Mouse (Mus musculus) limb, embryonic 14.5 days (tissue): ENCODE measurements around the gene Lhpp. TPM values are rescaled to one million over a fixed set of nuclear protein-coding genes. Genes with fewer than 3 reads are reported as not detected.

ENCODE experiments used
- ATAC-seq: fragments of 200-750 bp; cut with Nextera tagmentation; 2 replicates; pipeline ENCODE4 v1.8.0; 2017; ENCODE audit warnings: low read depth, moderate number of reproducible peaks, moderate TSS enrichment; ENCODE audit not compliant: low FRiP score
- DNase-seq: peaks from one replicate; pipeline ENCODE4 v3.0.0-alpha.2; 2015; ENCODE audit warnings: low spot score
- H3K27ac ChIP-seq: fragments of 300-500 bp; sonication (generic); replicated peaks from 2 replicates; pipeline ENCODE4 v1.5.1; 2014; ENCODE audit warnings: low read depth, mild to moderate bottlenecking, low read length, moderate library complexity, mixed read lengths
- H3K27me3 ChIP-seq: fragments of 300-500 bp; sonication (generic); 2 replicates; pipeline ENCODE4 v1.6.1; 2014; ENCODE audit warnings: low read length, mixed read lengths; ENCODE audit not compliant: control insufficient read depth, insufficient read depth
- H3K36me3 ChIP-seq: fragments of 300-500 bp; sonication (generic); 2 replicates; pipeline ENCODE4 v1.6.1; 2014; ENCODE audit warnings: mild to moderate bottlenecking, low read length, moderate library complexity, mixed read lengths; ENCODE audit not compliant: control insufficient read depth, insufficient read depth
- H3K4me1 ChIP-seq: fragments of 300-500 bp; sonication (generic); 2 replicates; pipeline ENCODE4 v1.6.1; 2014; ENCODE audit warnings: antibody characterized with exemption, low read length, mixed read lengths; ENCODE audit not compliant: control insufficient read depth, insufficient read depth
- H3K4me2 ChIP-seq: fragments of 300-500 bp; sonication (generic); replicated peaks from 2 replicates; pipeline ENCODE4 v1.6.1; 2014; ENCODE audit warnings: low read depth, mild to moderate bottlenecking, low read length, moderate library complexity; ENCODE audit not compliant: severe bottlenecking
- H3K4me3 ChIP-seq: fragments of 300-500 bp; sonication (generic); replicated peaks from 2 replicates; pipeline ENCODE4 v1.5.1; 2014; ENCODE audit warnings: low read length
- H3K9ac ChIP-seq: fragments of 300-500 bp; sonication (generic); 2 replicates; pipeline ENCODE4 v1.6.1; 2014; ENCODE audit warnings: mild to moderate bottlenecking, low read depth, low read length, moderate library complexity; ENCODE audit not compliant: severe bottlenecking
- H3K9me3 ChIP-seq: fragments of 300-500 bp; sonication (generic); 2 replicates; pipeline ENCODE4 v1.6.1; 2016; ENCODE audit warnings: low read length; ENCODE audit not compliant: control insufficient read depth
- POLR2A ChIP-seq: fragments of 200-500 bp; IDR thresholded peaks from 2 replicates; pipeline ENCODE4 v1.8.0; 2012; ENCODE audit warnings: inconsistent platforms, mild to moderate bottlenecking, moderate library complexity, borderline replicate concordance; ENCODE audit not compliant: insufficient read depth, insufficient read length; ENCODE audit errors: extremely low read depth
- WGBS: fragments of 180-500 bp; shearing (Covaris S2); extraction: QIAGEN DNeasy Blood & Tissue Kit; methylation state at CpG from one replicate; pipeline ENCODE4 v1.1.7; 2014; 5-methylcytosine and 5-hydroxymethylcytosine counted together
- polyA plus RNA-seq, 2 experiments: library from polyadenylated mRNA; depleted of rRNA in 1 of 2; stranded (reverse) in 1 of 2; unstranded in 1 of 2; fragments of >200 nt; fragmentation: Nextera tagmentation in 1 of 2; extraction: Ambion mirVana in 1 of 2; gene quantifications; 2 replicates each; pipeline versions ENCODE4 v1.2.1 to v1.2.3; 2012 to 2014

Lhpp gene
- polyA plus RNA-seq, 2 experiments, result 20.9 to 22.5 TPM

DNA sequence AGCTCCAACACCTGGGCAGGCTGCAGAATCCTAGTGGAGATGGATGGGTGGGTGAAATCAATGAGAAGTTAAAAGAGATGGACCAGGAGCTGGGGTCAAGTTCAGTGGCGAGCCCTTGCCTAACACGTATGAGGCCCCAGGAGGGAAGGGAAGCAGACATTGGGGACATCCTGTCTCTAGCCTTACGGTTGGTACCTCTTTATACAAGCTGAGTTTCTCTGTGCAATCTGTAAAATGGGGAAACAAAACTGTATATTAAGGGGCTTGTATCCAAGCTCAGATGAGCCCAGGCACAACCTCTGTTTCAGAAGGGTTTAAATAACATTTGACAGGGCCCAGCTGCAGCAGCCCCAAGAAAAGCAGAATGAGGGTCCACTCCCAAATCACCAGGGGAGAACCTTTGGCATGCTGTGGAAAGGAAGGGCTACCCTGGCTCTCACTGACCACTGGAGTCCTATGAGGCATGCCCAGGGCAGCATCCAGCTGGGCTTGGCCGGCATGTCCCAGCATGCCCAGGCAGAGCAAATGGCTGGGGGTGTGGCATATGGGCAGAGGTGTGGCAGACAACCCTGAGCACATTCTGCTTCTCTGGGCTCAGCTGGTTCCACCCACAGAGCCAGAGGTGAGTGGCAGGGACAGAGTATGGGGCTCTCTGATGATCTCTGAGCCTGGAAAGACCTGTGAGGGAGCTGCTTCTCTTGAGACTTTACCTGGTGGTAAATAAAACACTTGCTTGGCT lies 118.8 kb downstream of the Lhpp start:
- WGBS, result 66% methylated on average over 4 of the region's 4 CpGs
- Histone ChIP-seq H3K4me3 (no peak overlapping the region), H3K9me3 (no peaks in the 10 kb centered on the region), H3K27ac (no peak overlapping the region), H3K36me3 (peaks cover 6% of the 10 kb centered on the region; the same call in 1 of the 2 replicates), H3K4me2 (no peak overlapping the region), H3K27me3 (no peaks in the 10 kb centered on the region), H3K9ac (no peak overlapping the region), H3K4me1 (no peaks in the 10 kb centered on the region)
- DNase-seq (no peak), ATAC-seq (no peak)
- no peak for TF ChIP-seq POLR2A

DNA sequence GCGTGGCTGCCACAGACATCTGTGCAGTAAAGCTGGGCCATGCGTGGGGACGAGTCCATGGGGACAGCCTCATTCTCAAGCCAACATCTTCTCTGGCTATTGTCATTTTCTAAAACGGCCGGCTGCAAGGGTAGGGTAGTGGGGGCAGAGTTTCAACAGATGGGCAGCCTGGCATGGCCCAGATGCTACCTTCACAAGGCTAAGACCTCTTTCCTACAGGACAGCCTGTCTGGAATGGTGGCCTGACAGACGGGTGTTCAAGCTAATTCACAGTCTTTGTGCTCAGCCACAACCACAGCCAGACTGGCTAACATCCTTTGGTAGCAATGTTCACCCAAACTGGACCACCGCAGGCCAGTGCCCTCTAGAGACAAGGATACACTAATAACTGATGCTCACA lies 120.1 kb downstream of the Lhpp start:
- no peak overlapping the region for H3K27ac ChIP-seq
- TF ChIP-seq POLR2A, result no peak
- H3K4me2 ChIP-seq, result no peak overlapping the region
- 83% methylated on average over 7 of the region's 7 CpGs for WGBS
- DNase-seq (no peak), ATAC-seq (no peak)
- H3K4me3 ChIP-seq, result no peak overlapping the region
- no peaks in the 10 kb centered on the region for H3K9me3 ChIP-seq
- H3K4me1 ChIP-seq, result peaks cover 2% of the 10 kb centered on the region; the same call in 1 of the 2 replicates
- H3K27me3 ChIP-seq, result no peaks in the 10 kb centered on the region
- H3K36me3 ChIP-seq, result peaks cover 12% of the 10 kb centered on the region; the same call in 1 of the 2 replicates
- H3K9ac ChIP-seq, result no peak overlapping the region

DNA sequence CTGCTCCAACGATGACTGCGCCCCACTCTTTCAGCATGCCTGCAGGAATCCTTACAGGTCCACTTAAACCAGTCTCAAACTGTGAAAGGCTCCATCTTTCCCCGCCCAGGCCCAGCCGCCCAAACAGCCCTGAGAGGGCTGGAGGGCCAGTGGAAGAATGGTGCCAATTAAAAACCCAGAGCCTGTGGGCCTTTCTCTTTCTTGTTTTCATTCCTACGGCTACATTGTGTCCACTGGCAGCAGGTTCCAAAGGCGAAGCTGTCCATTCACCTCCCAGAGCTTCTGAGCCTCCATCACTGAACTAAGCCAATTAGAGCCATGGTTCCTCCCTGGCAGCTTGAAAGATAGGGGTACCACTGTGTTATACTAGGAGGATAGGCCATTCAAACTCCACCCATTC lies 121.1 kb downstream of the Lhpp start:
- Histone ChIP-seq H3K4me3 (no peak overlapping the region), H3K9ac (no peak overlapping the region), H3K27ac (no peak overlapping the region), H3K4me1 (peaks cover 9% of the 10 kb centered on the region), H3K36me3 (peaks cover 12% of the 10 kb centered on the region; the same call in 1 of the 2 replicates), H3K9me3 (no peaks in the 10 kb centered on the region), H3K27me3 (no peaks in the 10 kb centered on the region), H3K4me2 (no peak overlapping the region)
- ATAC-seq (no peak), DNase-seq (no peak)
- 64% methylated on average over 6 of the region's 6 CpGs for WGBS
- no peak for TF ChIP-seq POLR2A

DNA sequence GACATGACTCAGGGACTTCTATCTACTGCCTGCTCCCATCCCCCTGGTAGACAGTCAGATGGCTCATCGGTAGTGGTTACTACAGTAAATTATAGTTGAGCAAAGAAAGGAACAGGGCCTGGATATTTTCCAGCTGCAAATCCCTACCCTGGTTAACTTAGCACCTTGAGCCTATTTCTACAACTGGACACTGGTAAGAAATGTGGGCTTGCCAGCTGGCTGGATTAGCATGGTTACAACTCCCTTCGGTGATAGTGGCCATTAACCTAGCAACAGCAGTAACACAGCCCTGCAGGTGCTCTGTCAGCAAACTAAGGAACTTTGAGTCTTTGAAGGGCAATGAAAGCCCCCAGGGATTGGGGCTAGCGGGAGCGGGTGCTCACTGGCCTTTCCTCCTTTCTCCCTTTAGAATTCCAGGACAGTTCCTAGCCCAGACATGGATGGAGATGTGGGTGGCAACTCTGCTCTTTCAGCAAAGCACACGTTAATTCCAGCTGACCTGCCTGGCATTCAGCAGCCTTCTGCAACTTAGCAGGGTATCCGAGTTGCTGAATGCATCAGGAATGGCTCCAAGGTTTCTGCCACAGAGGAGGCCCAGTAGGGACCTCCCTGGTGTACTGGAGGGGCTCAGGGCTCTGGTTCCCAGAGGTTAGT lies 121.8 kb downstream of the Lhpp start:
- no peaks in the 10 kb centered on the region for H3K27me3 ChIP-seq
- no peak for TF ChIP-seq POLR2A
- peaks cover 12% of the 10 kb centered on the region for H3K4me1 ChIP-seq
- DNase-seq, result no peak
- no peak for ATAC-seq
- H3K4me3 ChIP-seq, result no peak overlapping the region
- no peak overlapping the region for H3K9ac ChIP-seq
- H3K9me3 ChIP-seq, result no peaks in the 10 kb centered on the region
- H3K27ac ChIP-seq, result no peak overlapping the region
- H3K36me3 ChIP-seq, result peaks cover 12% of the 10 kb centered on the region; the same call in 1 of the 2 replicates
- H3K4me2 ChIP-seq, result no peak overlapping the region
- WGBS, result 63% methylated on average over 6 of the region's 6 CpGs

DNA sequence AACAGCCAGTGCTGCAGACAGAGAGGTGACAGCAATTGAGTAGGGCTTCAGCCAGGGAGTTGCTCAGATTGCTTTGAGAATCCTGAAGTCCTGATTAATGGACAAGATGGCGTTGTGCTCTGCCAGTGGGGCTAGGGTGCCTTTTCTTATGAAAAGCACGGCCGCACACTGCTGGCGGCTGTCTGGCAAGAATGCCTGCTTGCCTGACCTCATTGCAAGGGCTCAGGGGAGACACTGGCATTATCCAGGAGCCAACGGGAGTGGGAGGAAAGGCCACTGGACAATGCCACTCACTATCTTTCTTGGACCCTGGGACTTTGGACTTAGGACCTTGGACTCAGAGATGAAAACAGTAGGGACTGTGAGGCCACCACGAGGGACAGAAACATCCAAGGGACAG lies 123.1 kb downstream of the Lhpp start:
- H3K4me3 ChIP-seq, result no peak overlapping the region
- H3K9me3 ChIP-seq, result no peaks in the 10 kb centered on the region
- peaks cover 12% of the 10 kb centered on the region for H3K4me1 ChIP-seq
- no peak overlapping the region for H3K4me2 ChIP-seq
- H3K27me3 ChIP-seq, result no peaks in the 10 kb centered on the region
- WGBS, result 81% methylated on average over 6 of the region's 6 CpGs
- ATAC-seq, result no peak
- peaks cover 12% of the 10 kb centered on the region; the same call in 1 of the 2 replicates for H3K36me3 ChIP-seq
- no peak for TF ChIP-seq POLR2A
- no peak for DNase-seq
- H3K27ac ChIP-seq, result no peak overlapping the region
- H3K9ac ChIP-seq, result no peak overlapping the region
